Comparison of ENCODE assay signal across 17 mouse cellular contexts in genomic region chr2:173987921-173988320, GRCm38 (mm10).
"Had no signal": no experiment of that assay in that cellular context is flagged by ENCODE, and none has a peak within 500 bp of the region (broad histone marks: within the 10 kb centered on the region; RNA-seq: fewer than 3 reads in every experiment).

No protein-coding gene starts in this region.

- H3K4me2 ChIP-seq: limb, embryonic 13.5 days; liver, embryonic 12.5 days; liver, embryonic 15.5 days; lung, embryonic 15.5 days; midbrain, embryonic 12.5 days had no signal

- H3K9me3 ChIP-seq: limb, embryonic 13.5 days; liver, embryonic 12.5 days; liver, embryonic 15.5 days; lung, embryonic 15.5 days; midbrain, embryonic 12.5 days had no signal

- H3K27ac ChIP-seq: limb, embryonic 13.5 days; liver, embryonic 12.5 days; liver, embryonic 15.5 days; lung, embryonic 15.5 days; midbrain, embryonic 12.5 days had no signal

- H3K36me3 ChIP-seq: limb, embryonic 13.5 days; liver, embryonic 12.5 days; liver, embryonic 15.5 days; lung, embryonic 15.5 days; midbrain, embryonic 12.5 days had no signal

- DNase-seq: kidney, adult 18-20 months; kidney, adult 9 months; kidney, postnatal 14 days; kidney, postnatal 4 days; left cerebral cortex, postnatal 4 days; liver; lung, adult 18-20 months; lung, postnatal 10 days; lung, postnatal 36 days; thymus, postnatal 25 days had no signal

- H3K4me3 ChIP-seq: limb, embryonic 13.5 days; liver, embryonic 12.5 days; liver, embryonic 15.5 days; lung, embryonic 15.5 days; megakaryocyte, embryonic 14.5 days; midbrain, embryonic 12.5 days had no signal

- H3K4me1 ChIP-seq: liver, embryonic 12.5 days; liver, embryonic 15.5 days; megakaryocyte, embryonic 14.5 days had no signal

- H3K27me3 ChIP-seq: limb, embryonic 13.5 days; liver, embryonic 12.5 days; liver, embryonic 15.5 days; lung, embryonic 15.5 days; megakaryocyte, embryonic 14.5 days; midbrain, embryonic 12.5 days had no signal

- H3K9ac ChIP-seq: limb, embryonic 13.5 days; liver, embryonic 12.5 days; liver, embryonic 15.5 days; lung, embryonic 15.5 days; midbrain, embryonic 12.5 days had no signal

- ATAC-seq: liver, embryonic 12.5 days; midbrain, embryonic 16.5 days had no signal
